35 mouse cellular contexts compared by ENCODE assay signal in the genomic region with DNA sequence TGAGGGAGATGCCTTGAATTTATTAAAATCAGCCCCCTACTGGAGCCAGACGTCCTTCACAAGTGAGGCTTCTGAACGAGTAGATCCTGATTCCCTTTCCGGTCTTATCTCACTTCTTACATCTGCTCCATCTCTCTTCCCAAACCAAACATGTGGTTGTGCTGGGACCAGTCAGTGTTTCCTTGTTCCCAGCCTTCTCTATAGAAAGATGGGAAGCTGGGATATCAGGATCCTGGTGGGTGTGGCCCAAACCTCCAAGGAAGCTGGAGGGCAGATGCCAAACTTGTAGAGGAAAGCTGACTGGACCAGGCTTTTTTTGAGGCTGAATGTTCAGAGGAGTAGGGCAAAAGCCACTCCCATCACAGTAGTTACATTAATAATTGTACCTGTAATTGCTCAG.
"Had no signal": no experiment of that assay in that cellular context is flagged by ENCODE, and none has a peak within 500 bp of the region (broad histone marks: within the 10 kb centered on the region; RNA-seq: fewer than 3 reads in every experiment).

No protein-coding gene starts in this region.

- H3K4me1 ChIP-seq: heart, embryonic 10.5 days; heart, embryonic 12.5 days; hindbrain, embryonic 12.5 days; intestine, embryonic 15.5 days had no signal

- H3K27me3 ChIP-seq: heart, embryonic 12.5 days; heart, embryonic 15.5 days; hindbrain, embryonic 12.5 days; hindbrain, embryonic 13.5 days; hindbrain, embryonic 15.5 days; intestine, embryonic 15.5 days; kidney, embryonic 15.5 days had no signal

- H3K4me3 ChIP-seq: heart, embryonic 10.5 days; heart, embryonic 12.5 days; heart, embryonic 13.5 days; heart, embryonic 15.5 days; hindbrain, embryonic 10.5 days; hindbrain, embryonic 12.5 days; hindbrain, embryonic 13.5 days; hindbrain, embryonic 15.5 days; intestine, embryonic 15.5 days; kidney, embryonic 15.5 days; left cerebral cortex, adult 2 months had no signal

- H3K36me3 ChIP-seq: heart, embryonic 10.5 days; heart, embryonic 12.5 days; heart, embryonic 13.5 days; heart, embryonic 15.5 days; hindbrain, embryonic 10.5 days; hindbrain, embryonic 12.5 days; hindbrain, embryonic 13.5 days; hindbrain, embryonic 15.5 days; intestine, embryonic 15.5 days; kidney, embryonic 15.5 days had no signal

- DNase-seq: heart, postnatal 10 days; heart, postnatal 14 days; heart, postnatal 36 days; heart, postnatal 4 days; kidney, adult 11 months; kidney, adult 18-20 months; kidney, adult 2 months; kidney, adult 8-10 months; kidney, adult 9 months; kidney, postnatal 10 days; kidney, postnatal 14 days; kidney, postnatal 25 days; kidney, postnatal 36 days; kidney, postnatal 4 days; layer of hippocampus, adult 9-11 months; layer of hippocampus, postnatal 36 days had no signal

- H3K9me3 ChIP-seq: heart, embryonic 12.5 days; heart, embryonic 13.5 days; heart, embryonic 15.5 days; hindbrain, embryonic 10.5 days; hindbrain, embryonic 12.5 days; hindbrain, embryonic 13.5 days; hindbrain, embryonic 15.5 days; intestine, embryonic 15.5 days; kidney, embryonic 15.5 days had no signal

- H3K27ac ChIP-seq: heart, embryonic 10.5 days; heart, embryonic 13.5 days; heart, embryonic 15.5 days; hindbrain, embryonic 10.5 days; hindbrain, embryonic 12.5 days; hindbrain, embryonic 13.5 days; hindbrain, embryonic 14.5 days; hindbrain, embryonic 15.5 days; hindbrain, postnatal 0 days; intestine, embryonic 15.5 days; kidney, embryonic 15.5 days; kidney, postnatal 0 days; left cerebral cortex, adult 2 months had no signal

- ATAC-seq: hindbrain, embryonic 16.5 days; hindbrain, postnatal 0 days; inflammation-experienced regulatory T-cells, adult 6 months; intestine, embryonic 15.5 days; intestine, embryonic 16.5 days; intestine, postnatal 0 days had no signal

- H3K9ac ChIP-seq: heart, embryonic 12.5 days; heart, embryonic 13.5 days; heart, embryonic 15.5 days; hindbrain, embryonic 12.5 days; hindbrain, embryonic 13.5 days; hindbrain, embryonic 14.5 days; hindbrain, embryonic 15.5 days; intestine, embryonic 15.5 days; kidney, embryonic 15.5 days had no signal

- H3K4me2 ChIP-seq: heart, embryonic 11.5 days; heart, embryonic 12.5 days; heart, embryonic 13.5 days; heart, embryonic 15.5 days; hindbrain, embryonic 12.5 days; hindbrain, embryonic 13.5 days; hindbrain, embryonic 14.5 days; hindbrain, embryonic 15.5 days; intestine, embryonic 15.5 days; kidney, embryonic 15.5 days had no signal
